Mouse (Mus musculus): ENCODE measurements around the gene Rab43.
"Not testable (repeated sequence)": the region's sequence is repeated elsewhere in the genome, so short reads cannot be mapped to it uniquely, and the experiment has no call there.

The Rab43 gene

DNA sequence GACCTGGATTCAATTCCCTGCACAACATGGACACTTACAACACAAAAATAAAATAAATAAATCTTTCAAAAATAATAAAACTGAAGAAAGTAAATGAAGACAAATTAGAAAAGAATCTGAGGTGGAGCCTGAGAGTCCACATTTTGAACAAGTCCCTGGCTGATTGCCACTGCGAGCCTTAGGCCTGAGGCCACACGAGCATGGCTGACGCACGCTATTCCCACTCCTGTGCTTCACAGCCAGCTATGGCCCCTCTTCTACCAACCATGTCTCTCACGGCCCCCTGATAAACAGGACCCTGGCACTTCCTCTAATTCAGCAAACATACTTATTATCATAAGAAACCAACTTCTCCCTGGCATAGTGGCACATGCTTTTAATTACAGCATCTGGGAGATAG lies 25.3 kb downstream of the Rab43 start:
- no peak for DNase-seq (ENCODE audit: low spot score)

DNA sequence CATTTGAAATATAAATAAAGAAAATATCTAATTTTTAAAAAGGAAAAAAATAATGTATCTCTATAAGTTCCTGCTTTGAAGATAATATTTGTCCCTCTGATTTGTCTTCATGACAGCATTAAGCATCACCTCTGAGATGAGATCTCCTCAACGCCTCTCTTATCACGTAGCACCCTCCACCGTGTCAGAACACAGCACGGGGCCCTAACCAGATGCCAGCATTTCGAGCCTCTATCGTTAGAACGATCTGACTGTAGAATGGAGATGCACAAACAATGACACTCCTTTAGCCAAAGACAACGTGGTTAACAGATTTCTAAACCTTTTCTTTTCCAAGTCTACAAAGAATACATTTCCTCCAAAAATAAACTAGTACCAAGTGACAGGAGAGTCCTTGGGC lies 27.9 kb downstream of the Rab43 start:
- DNase-seq (ENCODE audit: low spot score), result no peak

DNA sequence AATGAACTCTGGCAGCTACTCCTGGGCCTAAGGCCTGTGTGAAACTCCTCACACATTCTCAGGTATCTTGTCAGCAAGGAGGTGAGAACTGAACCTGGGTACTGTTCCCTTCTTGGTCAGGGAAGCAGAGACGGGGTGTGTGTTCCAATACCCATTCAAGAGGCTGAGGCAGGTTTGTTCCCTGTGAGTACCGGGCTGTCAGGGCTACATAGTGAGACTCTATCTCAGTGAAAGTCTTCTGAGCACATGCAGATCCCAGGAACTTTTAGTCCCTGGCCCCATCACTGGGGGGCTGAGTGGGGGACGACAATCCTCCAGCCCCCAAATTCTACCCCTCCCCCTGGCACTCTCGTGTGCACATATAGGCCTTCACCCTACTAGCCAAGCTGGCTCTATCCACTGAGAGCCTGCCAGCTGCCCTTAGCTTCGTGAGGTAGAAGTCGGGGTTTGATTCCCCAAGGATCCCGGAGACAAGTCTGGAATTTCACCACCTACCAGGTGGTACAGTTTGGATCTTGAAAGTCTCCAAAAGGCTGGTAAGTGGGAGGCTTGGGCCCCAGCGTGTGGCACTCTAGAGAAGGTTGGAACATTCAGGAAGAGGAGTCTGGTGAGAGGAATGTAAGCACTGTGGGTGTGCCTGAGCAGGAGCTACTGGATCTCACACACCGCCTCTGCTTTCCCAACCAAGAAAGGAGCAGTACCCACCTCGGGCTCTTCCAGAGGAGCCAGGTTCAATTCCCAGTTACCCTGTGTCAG lies 31.2 kb downstream of the Rab43 start:
- no peak for DNase-seq (ENCODE audit: low spot score)

DNA sequence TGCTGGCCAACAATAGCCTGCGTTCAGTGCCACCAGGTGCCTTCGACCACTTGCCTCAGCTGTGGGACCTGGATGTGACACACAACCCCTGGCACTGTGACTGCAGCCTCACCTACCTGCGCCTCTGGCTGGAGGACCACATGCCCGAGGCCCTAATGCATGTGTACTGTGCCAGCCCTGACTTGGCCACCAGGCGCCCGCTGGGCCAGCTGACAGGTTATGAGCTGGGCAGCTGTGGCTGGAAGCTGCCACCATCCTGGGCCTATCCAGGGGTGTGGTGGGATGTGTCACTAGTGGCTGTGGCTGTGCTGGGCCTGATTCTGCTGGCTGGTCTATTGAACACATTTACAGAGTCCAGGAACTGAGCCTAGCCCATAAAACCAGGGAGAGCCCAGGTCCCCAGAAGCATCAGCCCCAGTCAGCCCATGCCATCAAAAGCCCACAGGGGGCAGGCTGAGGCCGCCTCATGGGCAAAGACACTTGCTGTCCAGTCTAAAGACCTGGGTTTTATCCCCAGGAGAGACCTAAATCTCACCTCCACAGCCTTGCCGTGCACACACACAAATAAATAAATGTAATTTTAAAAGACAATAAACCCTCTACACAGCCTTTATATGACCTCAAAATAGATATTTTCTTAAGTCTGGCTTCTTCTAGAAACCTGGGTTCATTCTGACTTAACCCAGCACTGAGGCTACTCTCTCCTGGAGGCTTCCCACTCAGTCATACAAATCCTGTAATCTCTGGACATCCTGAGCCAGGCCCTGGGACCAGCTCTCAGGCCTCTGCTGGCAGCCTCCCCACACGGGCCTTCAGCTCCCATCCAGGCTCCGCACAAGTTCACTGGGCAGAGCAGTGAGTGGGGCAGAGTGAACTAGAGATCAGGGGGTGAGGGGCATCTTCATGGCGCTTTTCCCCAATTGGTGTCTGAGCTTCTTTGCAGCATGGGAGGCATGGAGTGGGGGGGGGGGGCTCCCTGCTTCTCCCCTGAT lies 32.5 kb downstream of the Rab43 start:
- no peak for DNase-seq (ENCODE audit: low spot score)

DNA sequence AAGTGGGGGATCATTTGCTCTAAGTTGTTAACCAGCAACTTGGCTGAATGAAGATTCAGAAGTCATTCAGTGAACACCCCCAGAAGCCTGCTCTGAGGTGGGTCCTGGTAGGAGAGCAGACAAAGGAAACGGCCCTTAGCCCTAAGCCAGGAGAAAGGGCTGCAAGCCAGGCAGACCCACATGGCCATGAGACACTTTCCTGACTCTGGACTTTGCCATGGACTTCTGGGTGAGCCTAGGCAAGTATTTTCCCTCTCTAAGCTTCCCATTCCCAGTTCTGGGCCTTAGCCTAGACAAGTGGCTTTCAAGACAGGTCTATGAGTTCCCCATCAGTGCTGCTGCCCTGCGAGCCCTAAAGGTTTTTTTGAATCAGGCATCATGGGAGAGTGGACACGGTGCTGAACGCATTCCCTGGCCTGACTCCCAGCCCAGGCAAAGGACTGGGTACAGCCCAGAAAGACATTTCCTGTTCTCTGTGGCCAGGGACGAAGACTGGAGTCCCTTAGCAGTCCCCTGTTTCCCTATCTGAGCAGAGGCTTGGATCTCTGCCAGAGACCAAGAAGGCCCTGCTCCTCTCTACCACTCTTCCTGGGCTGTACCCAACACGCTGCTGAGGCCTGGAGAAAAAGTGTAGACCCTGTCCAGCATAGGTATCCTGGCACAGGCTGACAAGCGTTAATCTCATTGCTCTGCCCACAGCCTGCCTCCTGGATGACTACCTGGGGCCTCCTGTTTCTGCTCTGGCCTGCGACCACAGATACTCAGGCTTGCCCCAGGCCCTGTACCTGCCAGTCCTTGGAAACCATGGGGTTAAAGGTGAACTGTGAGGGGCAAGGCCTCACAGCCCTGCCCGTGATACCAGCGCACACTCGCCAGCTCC lies 33.4 kb downstream of the Rab43 start:
- no peak for DNase-seq (ENCODE audit: low spot score)

DNA sequence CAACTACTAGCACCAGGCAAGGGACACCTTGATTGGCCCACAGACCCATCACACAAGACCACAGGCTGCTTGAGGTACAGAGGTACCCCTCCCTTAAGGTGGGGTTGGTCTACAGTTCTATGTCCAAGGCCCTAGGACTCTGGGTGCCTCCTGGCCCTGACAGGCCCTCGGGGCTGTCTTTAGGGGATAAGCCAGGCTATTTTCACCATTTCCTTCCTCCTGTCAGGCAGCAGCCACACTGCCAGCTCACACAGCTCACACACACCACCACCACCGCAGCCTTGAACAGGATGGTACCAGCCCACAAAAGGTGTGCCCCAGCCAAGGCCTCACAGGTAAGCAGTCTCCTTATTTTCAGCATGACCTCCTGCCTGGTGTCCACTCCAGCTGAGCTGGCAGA lies 34.1 kb downstream of the Rab43 start, which contains the start of gene Gp9:
Gene Gp9, plus strand, starts transcription at position 231 of the 400 bp plus-strand sequence.
- no peak for DNase-seq (ENCODE audit: low spot score)

DNA sequence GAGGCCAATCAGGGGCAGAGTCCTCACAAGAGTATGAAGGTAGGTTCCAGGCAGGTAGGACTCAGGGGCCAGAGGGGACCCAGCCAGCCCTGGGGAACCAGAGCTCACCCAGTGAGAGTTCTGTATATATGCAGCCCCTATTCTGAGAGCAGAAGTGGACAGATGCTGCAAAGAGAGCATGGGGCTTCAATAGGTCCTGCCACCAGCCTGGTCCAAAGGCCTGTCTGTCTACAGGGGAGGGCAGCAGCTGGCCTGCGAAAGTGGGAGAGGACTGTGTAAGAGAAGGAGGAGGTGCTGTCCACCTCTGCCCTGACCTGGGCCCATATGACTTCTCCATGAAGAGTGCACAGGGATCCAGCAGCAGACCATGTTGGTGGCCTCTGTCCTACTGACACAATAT lies 35.3 kb downstream of the Rab43 start:
- DNase-seq (ENCODE audit: low spot score), result no peak

DNA sequence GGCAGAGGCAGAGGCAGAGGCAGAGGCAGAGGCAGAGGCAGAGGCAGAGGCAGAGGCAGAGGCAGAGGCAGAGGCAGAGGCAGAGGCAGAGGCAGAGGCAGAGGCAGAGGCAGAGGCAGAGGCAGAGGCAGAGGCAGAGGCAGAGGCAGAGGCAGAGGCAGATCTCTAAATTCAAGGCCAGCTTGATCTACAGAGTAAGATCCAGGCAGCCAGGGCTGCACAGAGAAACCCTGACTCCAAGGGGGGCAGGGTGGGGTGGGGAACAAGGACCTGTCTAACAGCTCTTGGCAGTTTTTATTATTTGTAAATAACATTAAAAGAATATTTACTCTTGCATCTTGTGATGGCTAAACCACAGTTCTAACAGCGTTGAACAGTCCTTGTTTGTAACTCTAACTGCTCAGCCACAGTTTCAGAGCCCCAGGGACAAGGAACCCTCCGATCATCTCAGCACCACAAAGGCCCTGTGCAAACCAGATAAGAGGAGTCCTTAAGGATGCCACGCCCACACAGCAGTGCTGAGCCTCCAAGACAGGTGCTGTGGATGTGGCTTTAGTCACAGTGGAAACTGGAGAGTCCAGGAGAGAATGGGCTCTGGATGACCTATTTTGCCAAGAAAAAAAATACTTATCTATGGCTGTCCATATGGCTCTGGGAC lies 36.2 kb downstream of the Rab43 start:
- no peak for DNase-seq (ENCODE audit: low spot score)

DNA sequence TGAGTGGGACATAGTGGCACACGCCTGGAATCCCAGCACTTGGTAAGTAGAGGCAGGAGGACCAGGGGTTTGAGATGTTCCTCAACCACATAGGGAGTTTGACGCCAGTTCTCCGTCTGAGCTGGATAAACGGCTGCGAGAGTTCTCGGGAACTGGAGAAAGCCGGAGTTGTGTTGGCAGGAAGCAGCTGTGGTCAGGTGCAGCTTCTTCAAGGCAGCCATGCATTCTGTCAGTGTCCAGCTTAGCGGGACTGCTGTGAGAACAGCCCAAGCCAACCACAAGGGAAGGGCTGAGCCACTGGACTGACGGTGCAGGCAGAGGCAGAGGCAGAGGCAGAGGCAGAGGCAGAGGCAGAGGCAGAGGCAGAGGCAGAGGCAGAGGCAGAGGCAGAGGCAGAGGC lies 37.1 kb downstream of the Rab43 start:
- DNase-seq (ENCODE audit: low spot score), result no peak

DNA sequence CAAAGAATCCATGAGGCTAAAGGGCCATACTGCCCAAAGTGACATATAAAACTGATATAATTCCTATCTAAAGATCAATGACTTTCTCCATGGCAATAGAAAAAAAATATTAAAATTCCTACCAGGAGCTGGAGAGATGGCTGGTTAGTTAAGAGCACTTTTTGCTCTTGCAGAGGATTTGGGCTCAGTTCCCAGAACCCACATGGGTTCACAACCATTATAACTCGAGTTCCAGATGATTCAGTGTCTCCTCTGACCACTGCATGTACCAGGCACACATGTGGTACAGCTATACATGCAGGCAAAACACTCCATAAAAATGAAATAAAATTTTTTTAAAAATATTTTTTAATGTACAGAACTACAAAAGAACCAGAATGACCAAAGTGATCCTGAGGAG lies 37.5 kb downstream of the Rab43 start:
- no peak for DNase-seq (ENCODE audit: low spot score)

DNA sequence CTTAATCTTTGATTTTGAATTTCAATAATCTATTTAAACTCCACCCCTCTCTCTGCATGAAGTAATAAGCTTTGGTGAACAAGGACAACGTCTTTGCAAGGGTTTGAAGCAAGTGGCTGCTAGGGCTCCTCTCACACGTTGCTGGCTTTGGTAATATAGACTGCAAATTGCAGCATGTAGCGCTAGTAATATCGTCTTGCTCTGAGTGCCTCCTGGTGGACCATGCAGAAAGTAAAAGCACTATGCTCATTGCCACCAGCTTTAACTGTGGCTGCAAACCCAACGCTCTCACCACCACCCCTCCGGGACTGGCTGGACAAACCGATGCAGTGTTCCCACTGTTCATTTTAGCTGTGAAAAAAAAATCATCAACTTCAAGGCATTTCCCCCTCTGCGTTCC lies 41.3 kb downstream of the Rab43 start:
- no peak for DNase-seq (ENCODE audit: low spot score)

DNA sequence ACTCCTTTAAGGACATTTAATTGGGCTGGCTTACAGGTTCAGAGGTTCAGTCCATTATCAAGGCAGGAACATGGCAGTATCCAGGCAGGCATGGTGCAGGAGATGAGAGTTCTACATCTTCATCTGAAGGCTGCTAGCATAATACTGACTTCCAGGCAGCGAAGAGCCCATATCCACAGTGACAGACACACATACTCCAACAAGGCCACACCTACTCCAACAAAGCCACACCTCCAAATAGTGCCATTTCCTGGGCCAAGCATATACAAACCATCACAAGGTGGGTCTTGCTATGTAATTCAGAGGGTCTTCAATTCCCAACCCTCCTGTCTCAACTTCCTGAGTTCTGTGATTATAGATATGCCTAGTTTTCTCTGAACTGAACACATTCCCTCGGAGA lies 47.7 kb downstream of the Rab43 start:
- not testable (repeated sequence) for DNase-seq (ENCODE audit: low spot score)

DNA sequence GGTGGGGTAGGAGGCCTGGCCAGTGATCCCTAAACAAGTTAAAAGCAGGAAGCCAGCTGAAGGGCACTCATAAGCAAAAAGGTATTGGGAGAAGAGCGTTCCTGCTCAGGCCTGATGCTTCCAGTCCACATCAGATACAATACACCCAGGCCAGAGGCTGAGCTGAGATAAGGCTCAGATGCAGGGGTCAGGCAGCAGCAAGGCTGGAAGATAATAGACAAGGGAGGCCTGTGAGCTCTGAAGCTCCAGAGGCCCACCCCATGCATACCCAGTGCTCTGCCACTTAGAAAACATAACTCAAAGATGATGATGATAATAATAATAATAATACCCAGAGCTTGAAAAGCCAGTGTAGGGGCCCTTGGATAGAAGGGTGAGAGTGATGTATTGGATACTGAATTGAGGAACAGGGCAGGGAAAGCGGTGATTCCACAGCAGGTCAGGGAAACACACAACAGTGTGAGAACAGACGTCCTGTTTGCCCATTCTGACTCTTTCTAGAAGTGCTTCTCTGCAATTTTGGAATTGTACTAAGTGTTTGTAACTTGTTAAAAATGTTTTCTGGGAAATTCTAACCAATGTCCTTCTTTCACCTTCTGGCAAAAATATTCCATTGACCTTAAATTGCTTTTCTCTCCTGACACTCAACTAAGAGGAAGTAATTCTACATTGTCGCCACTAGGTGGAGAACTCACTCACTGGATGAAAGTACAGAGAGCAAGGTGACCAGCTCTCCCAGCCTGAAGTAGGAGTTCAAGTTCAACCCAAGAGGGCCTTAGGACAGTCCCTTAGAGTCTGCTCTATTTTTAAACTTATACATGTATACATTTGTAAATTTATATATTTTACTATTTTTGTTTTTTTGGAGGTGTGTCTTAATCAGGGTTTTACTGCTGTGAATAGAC lies 48.3 kb downstream of the Rab43 start:
- DNase-seq (ENCODE audit: low spot score), result no peak

DNA sequence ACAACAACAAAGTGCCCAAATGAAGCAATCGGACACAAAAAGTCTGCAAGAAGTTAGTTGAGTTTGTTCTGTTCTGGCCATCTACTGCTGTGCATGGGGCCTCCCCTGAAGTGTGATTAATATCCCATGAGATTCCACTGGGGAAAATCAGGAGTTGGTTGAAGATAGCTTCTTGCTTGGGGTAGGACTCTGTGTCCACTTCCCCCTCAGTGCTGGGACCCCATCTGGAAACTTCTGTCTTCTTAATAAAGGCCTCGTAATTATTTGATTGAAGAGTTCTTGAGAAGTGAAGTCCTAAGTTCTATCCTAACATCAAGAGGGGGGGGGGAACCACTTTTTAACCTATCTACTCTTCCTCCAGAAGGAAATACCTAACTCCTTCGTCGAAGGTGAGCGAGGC lies 49.8 kb downstream of the Rab43 start:
- no peak for DNase-seq (ENCODE audit: low spot score)

DNA sequence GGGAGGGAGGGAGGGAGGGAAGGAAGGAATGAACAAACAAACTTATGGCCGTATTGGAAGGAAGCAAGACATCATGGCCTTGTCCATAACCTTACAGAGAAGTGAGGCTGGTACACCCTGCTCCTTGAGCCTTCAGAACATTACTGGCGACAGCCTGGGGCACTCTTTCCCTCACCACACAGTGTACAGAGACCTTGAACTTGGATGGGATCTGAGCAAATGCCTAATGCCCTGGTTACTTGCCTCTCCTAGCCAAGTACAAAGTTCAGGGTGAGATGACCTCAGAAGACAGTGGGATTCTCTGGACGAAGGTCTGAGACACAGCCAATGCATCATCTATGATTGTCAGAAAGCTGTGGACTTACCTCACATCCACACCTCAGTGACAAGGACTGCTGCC lies 52.1 kb downstream of the Rab43 start:
- DNase-seq (ENCODE audit: low spot score), result no peak

DNA sequence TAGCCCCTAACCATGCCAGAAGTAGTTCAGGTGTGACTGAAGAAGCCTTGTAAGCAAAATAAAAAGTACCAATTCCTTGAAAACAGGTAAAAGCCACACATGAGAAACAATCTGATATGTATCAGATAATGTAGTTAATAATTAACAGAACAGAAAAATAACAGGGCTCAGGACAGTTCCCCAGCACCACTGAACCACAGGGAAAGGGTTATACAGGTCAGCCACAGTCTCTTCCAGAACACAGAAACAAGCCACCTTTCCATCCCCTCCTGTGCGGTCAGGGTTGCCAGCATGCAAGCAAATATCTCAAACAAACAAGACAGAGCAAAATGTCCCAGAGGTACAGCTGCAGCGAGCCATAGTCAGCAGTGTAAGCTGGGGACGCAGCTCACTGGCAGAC lies 52.6 kb downstream of the Rab43 start:
- DNase-seq (ENCODE audit: low spot score), result no peak

DNA sequence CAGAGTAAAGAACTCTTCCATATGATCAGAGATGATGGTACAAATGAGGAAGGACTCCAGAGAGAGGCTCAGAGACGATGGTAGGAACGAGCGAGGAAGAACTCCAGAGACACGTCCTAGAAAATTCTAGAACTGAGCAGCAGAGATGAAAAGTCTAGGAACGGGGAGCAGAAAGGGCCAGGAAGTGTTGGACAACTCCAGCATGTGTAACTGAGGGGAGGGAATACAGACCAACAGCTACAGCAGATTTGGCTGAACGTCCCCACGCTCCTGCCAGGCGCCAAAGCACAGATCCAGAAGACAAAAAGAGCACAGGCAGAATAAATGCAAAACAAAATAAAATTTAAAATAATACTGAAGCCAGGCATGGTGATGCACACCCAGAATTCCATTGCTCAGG lies 55.1 kb downstream of the Rab43 start:
- DNase-seq (ENCODE audit: low spot score), result no peak

DNA sequence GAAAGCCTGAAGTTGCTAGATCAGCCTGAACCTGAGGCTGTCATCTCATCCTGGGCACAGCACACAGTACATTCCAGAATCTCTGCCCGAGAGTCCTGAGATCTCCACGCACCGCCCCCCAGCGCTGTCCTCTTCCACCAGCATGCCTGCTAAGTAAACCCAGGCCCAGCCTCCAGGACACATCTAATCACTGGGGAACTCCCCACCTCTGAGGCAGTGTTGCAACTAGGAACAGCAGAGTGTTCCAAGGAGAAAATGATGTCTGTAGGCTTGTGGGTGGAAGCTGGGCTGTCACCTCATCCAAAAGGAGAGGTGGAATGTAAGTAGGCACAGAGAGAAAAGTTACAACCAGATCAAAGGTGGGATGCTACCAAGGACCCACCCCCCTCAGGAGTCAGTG lies 56.8 kb downstream of the Rab43 start:
- DNase-seq (ENCODE audit: low spot score), result no peak

DNA sequence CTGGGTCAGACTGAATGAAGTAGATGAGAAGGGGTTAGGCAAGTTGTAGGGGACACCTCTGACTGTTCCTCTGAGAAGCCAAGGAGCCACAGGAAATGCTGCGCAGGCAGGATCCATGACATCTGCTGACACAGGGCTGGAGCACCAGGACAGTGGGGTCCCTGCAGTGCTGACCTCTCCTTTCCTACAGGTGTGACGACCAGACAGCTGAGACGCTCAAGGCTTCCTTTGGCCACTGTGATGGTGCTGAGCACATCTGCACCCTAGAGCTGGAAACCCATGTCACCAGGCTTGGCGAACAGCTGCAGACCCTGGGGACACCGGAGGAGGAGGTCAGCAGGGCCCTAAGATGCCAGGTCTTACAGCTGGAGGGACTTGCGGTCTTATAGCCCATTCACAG lies 60.4 kb downstream of the Rab43 start:
- no peak for DNase-seq (ENCODE audit: low spot score)

DNA sequence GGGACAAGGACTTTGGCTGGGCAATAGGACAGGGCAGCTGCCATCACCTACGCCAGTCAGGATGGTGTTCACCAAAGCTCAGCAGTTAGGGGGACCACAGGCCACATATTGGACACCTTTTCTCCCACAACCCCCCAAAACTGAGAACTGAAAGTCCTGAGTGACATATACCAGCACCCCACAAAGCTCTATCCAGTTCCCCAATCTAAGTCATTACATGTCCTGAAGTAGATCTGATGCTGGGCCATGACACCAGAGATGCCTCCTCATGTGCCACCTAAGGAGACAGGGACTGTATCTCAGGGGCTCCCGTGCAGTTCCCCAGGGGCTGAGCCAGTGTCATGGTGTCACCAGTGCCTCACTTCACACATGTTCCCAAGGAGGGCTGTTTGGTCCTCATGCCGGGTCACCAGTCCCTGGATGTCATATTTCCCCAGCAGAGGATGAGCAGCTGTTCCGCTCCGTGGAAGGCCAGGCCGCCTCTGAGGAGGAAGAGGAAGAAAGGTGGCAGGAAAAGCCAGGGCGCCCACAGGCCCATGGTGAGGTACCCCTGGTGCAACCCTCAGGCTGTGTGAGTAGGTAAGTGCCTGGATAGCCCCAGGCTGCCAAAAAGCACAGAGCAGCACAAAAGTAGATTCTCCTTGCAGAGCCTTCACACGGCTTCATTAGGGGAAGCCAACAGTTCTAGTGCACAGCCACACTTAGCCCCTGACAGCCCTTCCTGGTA lies 61.6 kb downstream of the Rab43 start:
- no peak for DNase-seq (ENCODE audit: low spot score)
